Mouse (Mus musculus) olfactory bulb, adult 2 months (tissue): ENCODE results near the gene Ube4a.

ENCODE experiments used
- CTCF ChIP-seq: fragments of 200-500 bp; IDR thresholded peaks from 2 replicates; pipeline ENCODE4 v1.5.1; 2012; ENCODE audit warnings: low read depth, mild to moderate bottlenecking, low read length, moderate library complexity; ENCODE audit not compliant: insufficient read depth
- POLR2A ChIP-seq: fragments of 200-500 bp; IDR thresholded peaks from 2 replicates; pipeline ENCODE4 v1.6.1; 2012; ENCODE audit warnings: mild to moderate bottlenecking, low read depth, low read length, moderate library complexity; ENCODE audit not compliant: insufficient read depth

DNA sequence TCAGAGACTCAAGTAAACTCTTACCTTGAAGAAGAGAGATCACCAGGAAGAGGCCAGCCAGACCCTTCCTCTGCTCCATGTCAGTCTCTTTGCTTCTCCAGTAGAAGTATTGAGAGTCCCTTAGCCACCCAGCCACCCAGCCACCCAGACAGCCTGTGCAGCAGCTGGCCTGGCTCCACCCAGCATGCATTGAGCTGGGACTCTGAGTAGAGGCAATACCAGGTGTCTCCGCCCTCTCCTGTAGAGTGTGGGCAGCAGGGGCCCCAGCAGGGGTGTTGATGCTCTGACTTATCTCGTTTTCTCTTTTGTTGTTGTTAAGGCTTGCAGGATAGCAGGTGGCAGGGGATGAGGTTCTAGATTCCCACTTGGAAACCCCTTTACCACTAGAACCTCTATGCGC, 14.8 kb upstream of the Ube4a start, which contains the start of gene Cd3g:
- TF ChIP-seq CTCF (no peak), POLR2A (no peak)
